Mouse (Mus musculus) heart, postnatal 25 days (tissue): ENCODE measurements around the gene Syngap1. TPM values are rescaled to one million over a fixed set of nuclear protein-coding genes. Genes with fewer than 3 reads are reported as not detected.

Source experiments
- DNase-seq: peaks from one replicate; pipeline ENCODE4 v3.0.0; 2022; ENCODE audit warnings: low spot score
- intact Hi-C: fragments of 180-260 bp; cut with DNase I; formaldehyde crosslinking; loops from one replicate; pipeline ENCODE4 v1.15.1; 2025
- total RNA-seq, 2 experiments: library from RNA; stranded (reverse); gene quantifications; 2 replicates each; pipeline ENCODE4 v1.2.3; 2021

The Syngap1 gene
- total RNA-seq, 2 experiments from 2014 or later = 5.3 to 5.5 TPM

DNA sequence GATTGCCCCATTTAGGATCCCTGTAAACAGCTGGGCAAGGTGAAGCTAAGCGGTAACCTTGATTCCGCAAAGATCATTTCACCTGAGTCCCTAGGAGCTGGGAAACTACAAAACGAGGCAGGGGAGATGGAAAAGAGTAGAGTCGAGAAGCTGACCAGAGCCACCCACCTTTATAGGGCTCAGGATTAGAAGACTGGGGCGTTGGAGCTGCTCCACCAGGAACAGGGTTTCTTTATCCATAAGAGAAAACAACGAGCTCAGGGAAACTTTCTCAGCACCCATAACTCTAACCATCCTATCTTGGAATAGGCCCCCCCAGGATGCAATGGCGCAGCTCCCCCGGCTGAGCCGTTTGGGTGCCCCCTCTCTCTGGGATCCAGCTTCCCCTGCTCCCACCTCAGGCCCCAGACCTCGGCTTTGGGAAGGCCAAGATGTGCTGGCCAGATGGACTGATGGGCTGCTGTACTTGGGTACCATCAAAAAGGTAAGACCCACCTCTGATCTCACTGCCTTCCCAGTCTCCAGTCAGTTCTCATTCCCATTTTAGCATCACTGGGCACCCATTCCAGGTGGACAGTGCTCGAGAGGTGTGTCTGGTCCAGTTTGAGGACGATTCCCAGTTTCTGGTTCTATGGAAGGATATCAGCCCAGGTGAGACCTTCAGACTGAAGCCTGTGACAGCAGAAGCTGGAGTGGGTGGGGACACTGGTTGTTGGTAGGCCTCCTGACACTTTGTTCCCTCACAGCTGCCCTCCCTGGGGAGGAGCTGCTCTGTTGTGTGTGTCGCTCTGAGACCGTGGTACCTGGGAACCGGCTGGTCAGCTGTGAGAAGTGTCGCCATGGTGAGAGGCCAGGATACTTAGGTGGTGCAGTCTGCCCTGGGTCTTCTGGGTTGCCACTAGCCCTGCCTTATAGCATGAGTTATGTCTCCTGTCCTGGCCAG is 6.9 kb upstream of the Syngap1 start:
- no peak for DNase-seq
- intact Hi-C loops = no loop called here

DNA sequence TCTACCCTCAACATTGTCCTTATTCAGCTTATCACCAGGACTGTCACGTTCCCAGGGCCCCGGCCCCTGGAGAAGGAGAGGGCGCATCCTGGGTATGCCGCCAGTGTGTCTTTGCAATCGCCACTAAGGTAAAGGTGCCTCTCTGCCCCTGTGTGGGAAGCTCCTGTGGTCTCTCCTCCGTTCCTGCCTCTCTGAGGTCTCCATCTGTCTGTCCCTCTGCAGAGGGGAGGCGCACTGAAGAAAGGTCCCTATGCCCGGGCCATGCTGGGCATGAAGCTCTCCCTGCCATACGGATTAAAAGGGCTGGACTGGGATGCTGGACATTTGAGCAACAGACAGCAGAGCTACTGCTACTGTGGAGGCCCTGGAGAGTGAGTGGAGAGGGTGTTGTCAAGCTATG is 6.0 kb upstream of the Syngap1 start:
- intact Hi-C loops = no loop called here
- DNase-seq = no peak

DNA sequence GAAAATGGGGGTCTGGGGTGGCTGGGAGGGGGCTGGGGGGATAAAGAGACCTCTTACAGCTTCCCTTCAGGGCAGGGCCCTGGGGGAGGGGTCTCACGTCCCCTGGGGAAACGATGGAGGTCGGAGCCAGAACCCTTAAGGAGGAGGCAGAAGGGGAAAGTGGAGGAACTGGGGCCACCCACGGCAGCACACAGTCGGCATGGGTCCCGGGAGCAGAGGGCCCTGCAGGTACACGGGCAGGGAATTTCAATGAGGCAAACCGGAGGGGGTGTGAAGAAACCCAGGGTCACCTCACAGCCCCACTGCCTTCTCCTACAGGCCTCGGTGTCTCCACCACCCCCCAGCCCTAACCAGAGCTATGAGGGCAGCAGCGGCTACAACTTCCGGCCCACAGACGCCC is 4.6 kb upstream of the Syngap1 start:
- intact Hi-C loops = no loop called here
- no peak for DNase-seq

DNA sequence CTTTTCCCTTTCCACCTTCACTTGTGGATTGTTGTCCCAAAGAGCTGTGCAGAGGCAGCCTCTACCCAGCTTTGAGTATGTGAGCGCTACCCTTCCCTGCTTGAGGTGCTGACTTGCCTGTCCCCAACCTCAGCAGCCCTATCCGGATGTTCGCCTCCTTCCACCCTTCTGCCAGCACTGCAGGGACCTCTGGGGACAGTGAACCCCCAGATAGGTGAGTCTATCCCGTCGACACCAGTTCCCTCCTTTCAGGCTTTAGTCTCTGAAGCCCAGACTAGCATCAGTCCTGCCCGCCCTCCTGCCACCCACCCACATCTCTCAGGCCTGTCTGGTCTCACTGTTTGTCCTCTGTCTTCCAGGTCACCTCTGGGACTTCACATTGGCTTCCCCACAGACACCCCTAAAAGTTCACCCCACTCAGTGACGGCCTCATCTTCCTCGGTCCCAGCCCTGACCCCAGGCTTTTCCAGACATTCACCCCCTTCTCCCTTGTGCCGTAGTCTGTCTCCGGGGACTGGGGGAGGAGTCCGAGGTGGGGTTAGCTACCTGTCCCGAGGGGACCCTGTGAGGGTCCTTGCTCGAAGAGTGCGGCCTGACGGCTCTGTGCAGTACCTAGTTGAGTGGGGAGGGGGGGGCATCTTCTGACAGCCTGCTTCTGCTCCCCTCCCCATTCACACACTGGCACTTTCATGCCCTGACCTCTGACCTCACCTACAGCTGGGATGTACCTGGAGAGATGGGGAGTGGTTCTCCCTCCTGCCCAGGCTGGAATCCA is 3.9 kb upstream of the Syngap1 start:
- no peak for DNase-seq
- intact Hi-C loops = no loop called here

DNA sequence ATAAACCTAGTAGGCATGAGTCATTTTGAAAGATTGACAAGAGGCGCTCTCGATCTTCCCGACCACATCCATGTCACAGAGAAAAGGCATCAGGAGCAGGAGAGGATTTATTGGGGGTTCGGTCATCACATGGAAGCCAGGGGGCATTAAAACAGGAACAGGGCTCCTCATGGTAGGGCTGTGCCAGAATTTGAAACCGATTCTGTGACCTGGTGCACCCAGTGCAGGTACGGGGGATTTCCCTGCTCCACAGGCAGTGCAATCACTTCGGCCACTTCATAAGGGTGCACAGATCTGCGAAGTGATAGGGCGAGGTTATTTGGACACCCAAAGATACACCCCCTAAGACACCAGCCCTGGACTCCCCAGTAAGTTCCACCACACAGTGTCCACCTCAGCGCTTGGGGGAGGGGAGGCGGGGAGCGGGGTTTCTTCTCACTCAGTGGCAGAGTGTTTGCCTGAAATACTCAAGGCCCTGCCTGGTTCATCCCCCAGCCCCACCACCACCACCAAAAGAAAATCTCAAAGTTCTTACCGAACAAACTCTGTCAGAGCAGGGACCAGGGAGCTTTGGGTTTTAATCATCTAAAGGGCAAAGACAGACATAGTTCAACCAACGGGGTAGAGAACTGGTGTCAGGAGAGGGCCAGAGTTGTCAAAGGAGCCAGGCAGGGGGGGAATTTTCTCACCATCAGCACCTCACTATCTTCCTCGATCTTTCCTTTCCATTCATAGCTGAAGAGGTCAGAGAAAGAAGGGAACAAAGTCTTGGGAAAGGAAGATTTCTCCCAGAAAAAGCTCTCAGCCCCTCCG is 3.0 kb upstream of the Syngap1 start:
- DNase-seq = no peak
- intact Hi-C loops = no loop called here

DNA sequence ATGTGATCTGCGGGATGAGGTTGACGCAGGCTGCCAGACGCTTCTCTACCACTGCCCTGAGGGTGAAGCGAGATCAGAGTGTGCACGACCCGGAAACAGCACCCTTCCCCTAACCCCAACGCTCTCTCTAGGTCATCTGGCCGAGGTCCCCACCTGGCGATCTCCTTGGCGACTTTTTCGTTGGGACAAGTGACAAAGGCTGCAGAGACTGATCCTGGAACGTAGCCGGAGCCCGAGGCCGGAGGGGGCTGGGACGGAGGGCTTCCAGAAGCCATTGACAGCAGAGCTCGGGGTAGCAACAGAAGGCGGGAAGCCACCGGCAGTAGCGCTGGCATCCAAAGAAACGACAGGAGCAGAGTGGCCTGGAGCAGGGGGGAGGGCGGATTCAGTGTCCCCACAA is 2.3 kb upstream of the Syngap1 start:
- intact Hi-C loops = no loop called here
- DNase-seq = no peak

DNA sequence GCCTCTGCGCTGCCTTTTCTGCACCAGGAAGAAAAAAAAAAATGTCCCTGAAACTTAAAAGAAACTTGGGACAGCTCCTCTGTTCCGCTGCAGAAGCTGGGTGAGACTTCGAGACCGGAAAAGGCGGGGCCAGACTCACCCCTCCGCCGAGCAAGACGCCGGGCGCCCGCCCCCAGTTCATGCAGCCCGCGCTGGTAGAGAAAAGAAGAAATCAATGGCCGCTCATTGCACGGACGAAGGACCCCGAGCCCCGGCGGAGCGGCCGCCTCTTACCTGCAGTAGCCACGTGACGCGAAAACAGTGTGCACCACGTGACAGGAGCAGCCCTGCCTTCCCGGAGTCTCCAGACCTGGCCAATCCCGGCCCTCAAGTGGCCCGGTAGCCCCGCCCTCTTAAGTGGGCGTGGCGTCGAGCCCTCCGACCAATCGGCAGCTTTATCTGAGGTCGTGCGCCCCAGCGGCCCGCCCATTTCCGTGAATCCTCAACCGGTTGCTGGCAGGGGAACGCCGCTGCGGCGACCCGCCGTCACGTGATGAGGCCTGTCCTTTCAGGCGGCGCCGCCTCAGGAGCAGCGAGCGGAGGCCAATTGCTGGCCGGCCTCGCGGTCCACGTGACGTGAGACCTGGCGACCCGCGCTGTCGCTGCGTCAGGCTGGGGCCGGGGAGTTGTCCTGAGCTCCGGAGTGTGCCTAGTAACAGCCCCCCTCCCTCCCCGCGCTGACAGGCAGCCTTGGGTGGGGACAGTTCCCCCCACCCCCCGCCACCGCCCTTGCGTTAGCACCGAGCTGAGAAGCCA is 1.7 kb upstream of the Syngap1 start, which contains the start of gene Cuta:
TSS of gene Cuta (minus strand) at position 392 of the 795 bp plus-strand sequence.
- intact Hi-C loops = no loop called here
- peak; percentile 100 for DNase-seq

DNA sequence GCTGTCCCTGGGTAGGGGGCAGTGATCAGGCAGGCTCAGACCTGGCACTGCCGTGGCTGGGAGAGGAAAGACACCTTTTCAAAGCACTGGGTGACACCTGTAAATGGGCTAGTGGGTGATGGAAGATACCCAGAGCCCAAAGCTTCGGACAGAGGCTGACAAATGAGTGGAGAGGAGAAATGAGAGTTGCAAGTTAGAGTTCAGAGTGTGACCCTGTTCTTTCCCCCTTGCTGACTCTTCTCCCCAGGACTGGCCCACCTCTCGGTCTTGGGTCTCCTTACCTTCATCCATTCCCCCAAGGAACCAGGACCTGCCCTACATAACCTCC is 1.1 kb upstream of the Syngap1 start:
- no peak for DNase-seq
- intact Hi-C loops = no loop called here

DNA sequence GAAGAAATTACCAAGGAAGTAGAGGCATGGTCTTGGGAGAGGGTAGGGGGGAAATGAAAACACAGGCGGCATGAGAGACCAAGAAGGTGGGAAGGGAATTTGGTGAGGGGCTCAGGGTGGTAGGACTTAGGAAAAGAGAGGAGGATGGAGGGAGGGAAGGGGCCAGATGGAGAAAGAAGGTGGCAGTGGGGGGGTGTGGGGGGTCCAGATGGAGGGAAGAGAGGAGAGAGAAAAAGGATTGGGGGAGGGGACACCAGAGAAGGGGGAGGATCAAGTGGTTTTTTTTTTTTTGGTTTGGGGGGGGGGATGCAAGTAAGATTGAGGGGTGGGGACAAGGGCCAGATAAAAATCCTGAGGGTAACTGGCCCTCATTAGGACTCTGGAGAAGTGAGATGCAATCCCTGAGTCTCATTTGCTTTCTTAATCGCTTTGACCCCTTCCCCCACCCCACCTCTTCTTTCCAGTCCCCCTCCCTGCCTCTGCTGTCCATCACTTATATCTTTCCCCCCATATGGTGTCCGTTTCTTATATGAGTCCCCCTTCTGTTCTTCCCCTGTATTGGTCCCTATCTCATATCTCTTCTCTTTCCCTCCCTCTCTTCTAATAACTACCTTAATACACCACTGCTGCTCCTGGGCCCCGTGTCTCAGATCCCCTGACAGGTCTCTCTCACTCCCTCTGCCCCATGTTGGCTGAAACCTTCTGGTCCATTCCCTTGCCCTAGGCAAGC is 953 bp downstream of the Syngap1 start:
- intact Hi-C loops = no loop called here
- DNase-seq = no peak

DNA sequence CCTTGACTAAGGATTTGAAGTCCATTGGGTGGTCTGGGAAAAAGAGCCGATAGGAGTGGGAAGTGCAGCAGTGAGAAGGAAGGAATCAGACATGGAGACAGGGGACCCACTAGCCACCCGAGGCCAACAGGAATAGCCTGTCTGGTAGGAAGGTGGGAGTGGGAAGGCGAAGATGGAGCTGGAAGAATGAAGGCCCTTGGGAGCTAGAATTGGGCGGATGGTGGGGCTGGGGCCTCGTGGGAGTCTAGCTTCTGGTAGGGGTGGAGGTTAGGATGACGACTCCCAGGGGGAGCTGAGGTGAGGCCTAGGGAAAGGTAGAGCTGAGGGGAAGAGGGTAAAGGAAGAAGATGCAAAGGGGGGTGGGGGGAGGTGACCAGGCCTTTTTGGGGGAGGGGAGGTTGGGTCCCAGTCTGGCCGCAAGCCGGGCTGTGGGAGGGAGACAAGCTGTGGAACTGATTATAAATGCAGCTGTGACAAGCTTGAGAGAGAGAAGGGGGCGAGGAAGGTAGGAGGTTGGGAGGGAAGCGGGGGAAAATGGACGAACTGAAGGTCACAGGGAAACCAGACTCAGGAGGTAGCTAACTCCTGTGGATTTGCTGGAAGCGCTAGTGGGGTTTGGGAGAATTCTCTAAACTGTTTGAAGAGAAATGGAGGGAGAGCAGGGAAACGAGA is 4.9 kb downstream of the Syngap1 start:
- DNase-seq = no peak
- intact Hi-C loops = no loop called here

DNA sequence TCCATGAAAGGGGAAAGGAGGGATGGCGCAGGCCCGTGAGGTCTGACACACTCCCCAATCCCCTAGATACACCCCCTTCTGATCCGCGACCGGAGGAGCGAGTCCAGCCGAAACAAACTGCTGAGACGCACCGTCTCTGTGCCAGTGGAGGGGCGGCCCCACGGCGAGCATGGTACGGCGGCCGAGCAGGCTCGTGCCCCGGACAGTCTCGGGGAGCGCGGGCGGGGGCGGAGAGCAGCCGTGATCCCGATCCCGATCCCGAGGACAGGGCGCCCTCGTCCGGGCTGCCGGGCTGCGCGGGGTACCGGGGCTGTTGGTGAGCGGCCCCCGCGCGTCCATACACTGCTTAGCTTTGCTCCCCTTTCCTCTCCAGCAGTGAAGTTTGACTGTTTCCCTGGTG is 5.5 kb downstream of the Syngap1 start:
- intact Hi-C loops = no loop called here
- DNase-seq = peak; percentile 64

DNA sequence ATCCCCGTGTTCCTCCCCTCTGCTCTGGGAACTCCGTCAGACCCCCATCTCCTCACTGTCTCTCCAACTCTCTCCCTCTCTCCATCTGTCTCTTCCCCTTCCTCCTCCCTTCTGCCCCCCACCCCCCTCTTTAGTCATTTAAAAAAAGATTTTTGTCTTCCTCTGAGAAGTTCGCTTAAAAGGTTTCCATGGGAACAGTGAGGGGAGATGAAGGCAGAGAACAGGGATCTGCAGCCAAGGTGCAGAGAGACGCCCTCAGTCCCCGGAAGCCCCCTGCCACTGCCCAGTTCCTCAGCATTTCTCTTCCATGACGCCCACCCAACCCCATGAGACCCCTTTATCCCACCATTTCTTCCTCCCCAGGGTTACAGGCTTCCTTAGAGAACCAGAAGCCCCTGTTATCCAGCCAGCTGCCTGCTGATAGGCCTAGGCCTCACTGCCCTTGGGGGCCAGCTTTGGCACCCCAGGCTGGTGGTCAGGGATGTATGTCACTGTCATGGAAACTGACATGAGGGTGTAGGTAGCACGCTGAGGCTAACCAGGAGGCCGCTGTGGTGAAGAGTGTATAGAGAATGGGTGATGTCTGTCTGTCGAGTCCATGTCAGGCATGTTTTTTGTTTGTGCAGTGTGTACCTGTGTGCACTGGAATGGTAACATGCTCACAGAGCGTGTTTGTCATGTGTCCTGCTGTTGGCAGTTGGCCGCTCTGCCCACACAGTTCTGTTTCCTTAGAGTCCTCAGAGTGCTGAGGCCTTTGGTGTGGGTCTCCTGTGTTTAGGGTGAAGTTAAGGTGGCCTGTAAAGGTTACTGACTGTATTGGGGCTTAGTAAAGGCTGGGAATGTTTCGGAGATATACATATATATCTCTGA is 6.4 kb downstream of the Syngap1 start:
- no peak for DNase-seq
- intact Hi-C loops = no loop called here

DNA sequence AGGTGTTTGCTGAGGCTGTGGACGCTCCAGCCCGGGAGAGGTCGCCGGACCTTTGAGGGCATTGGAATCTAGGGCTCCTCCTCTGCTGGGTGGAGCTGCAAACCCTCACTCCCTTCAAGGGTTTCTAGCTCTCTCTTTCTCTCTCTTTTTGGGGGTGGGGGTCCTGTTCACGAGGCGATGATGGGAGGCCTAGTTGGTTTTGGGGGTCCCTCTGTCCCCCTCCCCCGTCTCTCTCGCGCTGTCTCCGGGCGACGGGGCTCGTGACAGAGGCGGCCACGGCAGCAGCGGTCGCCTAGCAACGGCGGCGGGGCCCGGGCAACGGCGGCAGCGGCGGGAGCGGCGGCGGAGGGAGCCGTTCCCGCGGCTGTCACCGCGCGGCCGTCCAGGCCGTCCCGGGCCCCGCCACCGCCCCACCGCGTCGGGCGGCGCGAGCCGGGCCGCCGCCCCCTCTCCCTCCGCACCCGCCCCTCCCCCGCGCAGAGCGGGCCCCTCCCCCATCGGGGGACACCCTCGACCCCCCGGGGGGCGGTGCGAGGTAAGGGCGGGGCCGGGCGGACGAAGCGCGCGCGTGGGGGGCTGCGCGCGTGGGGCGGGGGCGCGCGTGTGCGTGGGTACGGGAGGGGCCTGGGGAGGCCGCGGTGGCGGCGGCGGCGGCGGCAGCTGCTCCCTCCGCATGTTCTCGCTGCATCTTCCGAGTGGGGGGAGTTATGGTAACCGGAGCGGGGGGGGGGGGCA is 7.4 kb downstream of the Syngap1 start:
- intact Hi-C loops = no loop called here
- DNase-seq = no peak

DNA sequence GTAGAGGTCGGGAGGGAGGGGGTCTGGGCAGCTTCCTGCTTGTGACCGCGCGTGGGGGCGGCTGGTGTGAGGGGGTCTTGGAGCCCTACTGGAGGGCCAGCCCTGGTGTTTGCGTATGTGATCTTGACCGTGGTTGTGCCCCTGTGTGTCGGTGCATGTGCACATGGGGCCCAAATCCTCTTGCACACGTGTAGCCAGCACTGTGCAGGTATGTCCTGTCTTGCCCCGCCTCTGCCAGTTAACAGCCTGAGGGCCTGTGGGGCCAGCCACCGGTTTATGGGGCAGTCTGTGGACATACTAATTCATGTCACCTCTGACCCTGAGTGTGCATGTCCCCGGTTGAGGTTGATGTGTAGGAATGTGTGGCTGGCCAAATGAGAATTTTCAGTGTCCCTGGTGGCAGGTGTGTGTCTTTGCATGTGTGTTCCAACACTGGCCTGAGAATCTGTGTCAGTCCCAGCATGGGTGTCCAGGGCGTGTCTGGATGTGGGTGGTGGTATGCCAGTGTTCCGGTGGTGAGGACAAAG is 8.1 kb downstream of the Syngap1 start:
- DNase-seq = no peak
- intact Hi-C loops = no loop called here

DNA sequence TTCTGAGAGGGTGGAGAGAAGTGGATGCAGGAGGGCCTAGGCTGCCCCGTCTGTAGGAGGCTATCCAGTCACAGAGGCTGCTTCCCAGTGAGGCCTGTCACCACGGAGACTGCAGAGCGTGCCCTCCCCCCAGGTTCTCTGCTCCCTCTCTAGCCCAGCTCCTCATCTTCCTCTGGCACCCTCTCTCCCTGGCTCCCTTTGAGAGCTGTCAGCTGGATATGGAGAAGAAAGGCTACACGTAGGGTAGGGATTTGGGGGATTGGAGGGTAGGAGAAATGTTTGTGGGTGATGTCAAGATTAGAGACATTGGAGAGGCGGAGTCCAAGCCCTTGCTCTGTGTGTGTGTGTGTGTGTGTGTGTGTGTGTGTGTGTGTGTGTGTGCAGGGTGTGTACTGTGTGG is 8.8 kb downstream of the Syngap1 start:
- no peak for DNase-seq
- intact Hi-C loops = no loop called here

DNA sequence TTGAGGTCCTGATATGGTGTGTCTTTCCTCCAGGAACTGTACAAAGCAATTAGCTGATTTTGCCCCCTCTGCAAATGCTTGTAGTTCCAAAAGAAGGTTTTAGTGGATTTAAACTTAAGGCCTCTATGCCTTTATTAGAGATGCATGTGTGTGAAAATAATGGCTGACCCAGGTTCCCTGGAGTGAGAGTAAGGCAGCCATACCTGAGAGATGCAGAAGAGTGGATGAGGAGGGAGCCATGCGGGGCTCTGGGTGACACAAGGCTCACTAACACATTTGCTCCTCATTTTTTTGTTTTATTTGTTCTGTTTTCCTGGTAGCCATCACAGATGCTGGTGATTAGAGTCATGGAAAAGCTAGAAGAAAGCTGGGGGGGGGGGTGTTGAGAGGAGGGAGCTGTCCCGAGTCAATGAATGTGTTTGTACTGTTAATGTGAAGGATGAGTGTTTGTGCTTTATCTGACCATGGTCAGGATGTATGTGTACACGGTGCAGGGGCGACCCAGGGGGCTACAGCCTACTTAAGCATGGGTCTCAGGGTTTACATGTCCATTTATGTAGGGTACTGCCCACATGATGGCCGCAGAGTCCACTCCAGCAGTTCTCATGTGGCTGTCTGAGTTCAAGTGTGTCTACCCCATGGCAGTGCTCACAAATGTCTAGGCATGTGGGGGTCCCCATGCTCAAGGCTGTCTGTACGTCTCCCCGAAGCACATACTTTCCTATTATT is 9.7 kb downstream of the Syngap1 start:
- intact Hi-C loops = no loop called here
- DNase-seq = no peak
